Mouse (Mus musculus) heart, postnatal 0 days (tissue): ENCODE data around the gene Gm42420.

Experiments used
- CTCF ChIP-seq: IDR thresholded peaks from 2 replicates; pipeline ENCODE4 v1.5.1; 2016; ENCODE audit warnings: antibody characterized with exemption, control low read depth, low read depth
- EP300 ChIP-seq: IDR thresholded peaks from 2 replicates; pipeline ENCODE4 v1.6.1; 2016; ENCODE audit warnings: antibody characterized with exemption, low read depth

DNA sequence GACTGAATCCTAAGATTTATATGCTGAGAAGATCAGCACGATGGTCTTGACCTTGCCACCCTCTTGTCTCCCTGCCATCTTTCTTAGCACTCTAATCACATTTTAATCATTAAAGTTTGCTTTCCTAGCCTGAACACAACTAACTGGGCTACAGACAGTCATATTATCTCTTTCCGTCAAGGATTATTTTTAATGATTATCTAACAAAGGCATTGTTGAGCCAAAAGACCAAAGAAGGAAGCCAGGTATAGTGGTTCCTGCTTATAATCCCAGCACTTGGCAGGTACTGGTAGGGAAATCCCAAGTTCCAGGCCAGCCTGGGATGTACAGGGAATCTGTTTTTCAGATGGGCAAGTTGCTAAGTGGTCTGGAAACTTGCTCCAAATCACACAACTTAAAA, 25.7 kb downstream of the Gm42420 start:
- TF ChIP-seq CTCF (no peak), EP300 (no peak)
